Comparison of ENCODE assay signal across 14 mouse cellular contexts in genomic region chr15:86088266-86088790, GRCm38 (mm10). TPM values are rescaled to one million over a fixed set of nuclear protein-coding genes. Genes with fewer than 3 reads are reported as not detected.
DNase-seq lines count a peak whose midpoint lies in the region; ATAC-seq and TF ChIP-seq lines count a peak whose summit lies in the region.
"Had no signal": no experiment of that assay in that cellular context is flagged by ENCODE, and none has a peak within 500 bp of the region (broad histone marks: within the 10 kb centered on the region; RNA-seq: fewer than 3 reads in every experiment).

No protein-coding gene starts in this region.

- ATAC-seq in liver, embryonic 12.5 days: no peak
- ATAC-seq in liver, postnatal 0 days: no peak
- ATAC-seq in hindbrain, postnatal 0 days: no peak
- no peak for ATAC-seq in lung, postnatal 0 days

- TF ChIP-seq CTCF in liver, postnatal 0 days (IDR thresholded peaks at IDR 0.05; ENCODE audit: low read depth): no peak
- TF ChIP-seq CTCF in hindbrain, postnatal 0 days (IDR thresholded peaks at IDR 0.05; ENCODE audit: low read depth): no peak
- no peak for TF ChIP-seq CTCF in lung, postnatal 0 days (IDR thresholded peaks at IDR 0.05)

- WGBS in liver, embryonic 12.5 days (ENCODE audit: insufficient replicate concordance): 78% methylated on average over 11 of the region's 11 CpGs
- WGBS in liver, postnatal 0 days (ENCODE audit: insufficient replicate concordance): 69% methylated on average over 11 of the region's 11 CpGs
- WGBS in hindbrain, postnatal 0 days: 61% methylated on average over 11 of the region's 11 CpGs
- WGBS in lung, postnatal 0 days: 75% methylated on average over 11 of the region's 11 CpGs

- no peaks in the 10 kb centered on the region for H3K27me3 ChIP-seq in liver, embryonic 12.5 days (replicated peaks)
- no peaks in the 10 kb centered on the region for H3K27me3 ChIP-seq in liver, postnatal 0 days (ENCODE audit: insufficient read depth, low read length)
- no peaks in the 10 kb centered on the region for H3K27me3 ChIP-seq in hindbrain, postnatal 0 days (ENCODE audit: insufficient read depth, low read length)
- no peaks in the 10 kb centered on the region for H3K27me3 ChIP-seq in splenic B cell, adult 2 months (ENCODE audit: control insufficient read depth, insufficient read depth, low read length, poor library complexity, severe bottlenecking)
- no peaks in the 10 kb centered on the region for H3K27me3 ChIP-seq in lung, postnatal 0 days (replicated peaks; ENCODE audit: insufficient read depth, low read length)
- H3K27me3 ChIP-seq: embryonic facial prominence, embryonic 15.5 days had no signal

- H3K36me3 ChIP-seq in liver, embryonic 12.5 days: peaks cover 25% of the 10 kb centered on the region
- H3K36me3 ChIP-seq in liver, postnatal 0 days (replicated peaks; ENCODE audit: insufficient read depth, low read length): 0 out of 2 replicates have a peak, but pooled peaks cover 2% of the 10 kb centered on the region
- H3K36me3 ChIP-seq in hindbrain, postnatal 0 days (ENCODE audit: insufficient read depth, low read length): no peaks in the 10 kb centered on the region
- H3K36me3 ChIP-seq in splenic B cell, adult 2 months (ENCODE audit: control insufficient read depth, insufficient read depth, low read length, poor library complexity, severe bottlenecking): no peaks in the 10 kb centered on the region; the same call in 1 of the 2 replicates
- H3K36me3 ChIP-seq in lung, postnatal 0 days (ENCODE audit: insufficient read depth, low read length): no peaks in the 10 kb centered on the region

- no peak overlapping the region for H3K4me3 ChIP-seq in liver, embryonic 12.5 days
- no peak overlapping the region for H3K4me3 ChIP-seq in liver, postnatal 0 days (ENCODE audit: low read depth, low read length)
- no peak overlapping the region for H3K4me3 ChIP-seq in hindbrain, postnatal 0 days (ENCODE audit: low read length)
- no peak overlapping the region for H3K4me3 ChIP-seq in lung, postnatal 0 days (ENCODE audit: low read depth, low read length)
- H3K4me3 ChIP-seq: embryonic facial prominence, embryonic 15.5 days had no signal

- TF ChIP-seq EP300 in liver, postnatal 0 days (IDR thresholded peaks at IDR 0.05; ENCODE audit: low read depth): no peak
- TF ChIP-seq EP300 in lung, postnatal 0 days (IDR thresholded peaks at IDR 0.05): no peak

- DNase-seq in heart, adult 11 months: peak; percentile 93
- no peak for DNase-seq in heart, postnatal 10 days
- DNase-seq in liver, postnatal 0 days: no peak
- peak; percentile 34 for DNase-seq in hindbrain, postnatal 0 days (ENCODE audit: low spot score)
- peak; percentile 87 for DNase-seq in splenic B cell, adult 2 months (ENCODE audit: low read depth, low spot score)
- DNase-seq in adipocyte (ENCODE audit: low spot score): no peak
- no peak for DNase-seq in lung, postnatal 0 days (ENCODE audit: low spot score)
- DNase-seq: adrenal gland, postnatal 10 days; cerebellum, adult 11-12 months; gastrocnemius, postnatal 14 days; kidney, adult 11 months had no signal

- peak overlapping the region; percentile 3; the same call in 1 of the 2 replicates for H3K27ac ChIP-seq in liver, embryonic 12.5 days
- no peak overlapping the region for H3K27ac ChIP-seq in liver, postnatal 0 days (ENCODE audit: low read depth)
- H3K27ac ChIP-seq in hindbrain, postnatal 0 days: peak overlapping the region; percentile 82
- no peak overlapping the region for H3K27ac ChIP-seq in lung, postnatal 0 days (ENCODE audit: low read length)
- H3K27ac ChIP-seq: embryonic facial prominence, embryonic 15.5 days; macrophage had no signal

- H3K4me1 ChIP-seq in liver, embryonic 12.5 days: peaks cover 83% of the 10 kb centered on the region
- H3K4me1 ChIP-seq in liver, postnatal 0 days (ENCODE audit: insufficient read depth): peaks cover 57% of the 10 kb centered on the region
- peaks cover 47% of the 10 kb centered on the region for H3K4me1 ChIP-seq in hindbrain, postnatal 0 days (ENCODE audit: insufficient read depth, low read length)
- peaks cover 34% of the 10 kb centered on the region for H3K4me1 ChIP-seq in lung, postnatal 0 days (ENCODE audit: insufficient read depth, low read depth, low read length)

- H3K9me3 ChIP-seq in liver, embryonic 12.5 days (replicated peaks): no peaks in the 10 kb centered on the region
- no peaks in the 10 kb centered on the region for H3K9me3 ChIP-seq in liver, postnatal 0 days (ENCODE audit: low read length)
- no peaks in the 10 kb centered on the region for H3K9me3 ChIP-seq in hindbrain, postnatal 0 days (ENCODE audit: low read length)
- H3K9me3 ChIP-seq in lung, postnatal 0 days (ENCODE audit: low read length): no peaks in the 10 kb centered on the region
- H3K9me3 ChIP-seq: embryonic facial prominence, embryonic 15.5 days had no signal

- H3K4me2 ChIP-seq in liver, embryonic 12.5 days: no peak overlapping the region
- no peak overlapping the region for H3K4me2 ChIP-seq in liver, postnatal 0 days (ENCODE audit: low read depth, low read length)
- H3K4me2 ChIP-seq in hindbrain, postnatal 0 days (ENCODE audit: low read depth, low read length): no peak overlapping the region
- H3K4me2 ChIP-seq in lung, postnatal 0 days (replicated peaks; ENCODE audit: low read depth, low read length): no peak overlapping the region
- H3K4me2 ChIP-seq: embryonic facial prominence, embryonic 15.5 days had no signal

- intact Hi-C loops in heart, postnatal 10 days (cut with DNase I): no loop called here

- no peak overlapping the region for H3K9ac ChIP-seq in liver, embryonic 12.5 days
- no peak overlapping the region for H3K9ac ChIP-seq in liver, postnatal 0 days (replicated peaks)
- peak overlapping the region; percentile 41; the same call in 1 of the 2 replicates for H3K9ac ChIP-seq in hindbrain, postnatal 0 days (replicated peaks; ENCODE audit: low read length)
- no peak overlapping the region for H3K9ac ChIP-seq in lung, postnatal 0 days (replicated peaks; ENCODE audit: low read depth)
- H3K9ac ChIP-seq: embryonic facial prominence, embryonic 15.5 days had no signal

RNA-seq across cellular contexts. Expression of gene Gramd4, which starts 30.8 kb away (rescaled TPM):
- 10 to 100 TPM; 37.2 to 42.1 TPM for total RNA-seq in heart, postnatal 10 days (2021)
- 14.4 and 15.1 TPM in 2 replicates for polyA plus RNA-seq in liver, embryonic 12.5 days (2016; fragmentation: Nextera tagmentation; extraction: Ambion mirVana)
- 3.2 and 3.7 TPM in 2 replicates for polyA plus RNA-seq in liver, postnatal 0 days (2015; fragmentation: Nextera tagmentation; extraction: Ambion mirVana)
- 36.2 and 40.9 TPM in 2 replicates for total RNA-seq in hindbrain, postnatal 0 days (2014; rRNA removed)
- 18.6 and 19.0 TPM in 2 replicates for polyA plus RNA-seq in hindbrain, postnatal 0 days (2015; fragmentation: Nextera tagmentation; extraction: Ambion mirVana)
- polyA plus RNA-seq in lung, postnatal 0 days (2015; fragmentation: Nextera tagmentation; extraction: Ambion mirVana): 9.9 and 11.1 TPM in 2 replicates

RNA-seq across cellular contexts. Expression of gene Celsr1, which starts 54.8 kb away (rescaled TPM):
- 10 to 100 TPM; 15.1 to 17.1 TPM for total RNA-seq in heart, postnatal 10 days (2021)
- 0.11 and 0.25 TPM in 2 replicates for polyA plus RNA-seq in liver, embryonic 12.5 days (2016; fragmentation: Nextera tagmentation; extraction: Ambion mirVana)
- 0.09 and 0.11 TPM in 2 replicates for polyA plus RNA-seq in liver, postnatal 0 days (2015; fragmentation: Nextera tagmentation; extraction: Ambion mirVana)
- total RNA-seq in hindbrain, postnatal 0 days (2014; rRNA removed): 16.4 and 19.4 TPM in 2 replicates
- 0.98 and 0.99 TPM in 2 replicates for polyA plus RNA-seq in hindbrain, postnatal 0 days (2015; fragmentation: Nextera tagmentation; extraction: Ambion mirVana)
- polyA plus RNA-seq in lung, postnatal 0 days (2015; fragmentation: Nextera tagmentation; extraction: Ambion mirVana): 2.1 and 2.2 TPM in 2 replicates
- polyA plus RNA-seq: macrophage had no signal

Comparison
In these comparisons a context has a peak if more than half of its experiments do, and no peak if none do; other contexts are left out.
1. DNase-seq: peak in heart, adult 11 months (single experiment), hindbrain, postnatal 0 days (single experiment) and splenic B cell, adult 2 months (single experiment); none in heart, postnatal 10 days (0 of 2), liver, postnatal 0 days (single experiment), adipocyte (single experiment) and lung, postnatal 0 days (single experiment).
2. H3K27ac ChIP-seq: peak in liver, embryonic 12.5 days (single experiment) and hindbrain, postnatal 0 days (single experiment); none in liver, postnatal 0 days (single experiment) and lung, postnatal 0 days (single experiment).